Mouse (Mus musculus) lung, adult 2 months (tissue): Measurements from ENCODE around the gene Suv39h2. TPM values are rescaled to one million over a fixed set of nuclear protein-coding genes. Genes with fewer than 3 reads are reported as not detected.

ENCODE experiments used
- DNase-seq: peaks from one replicate; pipeline ENCODE4 v3.0.0; 2022
- H3K4me1 ChIP-seq: fragments of 200-500 bp; 2 replicates; pipeline ENCODE4 v1.6.1; 2011; ENCODE audit warnings: low read length; ENCODE audit not compliant: control insufficient read depth, insufficient read depth
- H3K4me3 ChIP-seq: fragments of 200-500 bp; replicated peaks from 2 replicates; pipeline ENCODE3; 2011; ENCODE audit warnings: low read depth, mild to moderate bottlenecking, control low read depth, low read length; ENCODE audit errors: extremely low read depth
- CTCF ChIP-seq: fragments of 200-500 bp; IDR thresholded peaks from 2 replicates; pipeline ENCODE4 v1.5.1; 2011; ENCODE audit warnings: mild to moderate bottlenecking, low read length, control low read depth; ENCODE audit not compliant: insufficient read depth
- POLR2A ChIP-seq: fragments of 200-500 bp; IDR thresholded peaks from 2 replicates; pipeline ENCODE4 v1.6.1; 2011; ENCODE audit warnings: low read depth, mild to moderate bottlenecking, control low read depth, low read length, borderline replicate concordance; ENCODE audit errors: extremely low read depth
- WGBS: fragments of 180-500 bp; shearing (Covaris S2); methylation state at CpG from one replicate; pipeline ENCODE4 v1.1.7; 2018; 5-methylcytosine and 5-hydroxymethylcytosine counted together
- polyA plus RNA-seq: library from polyadenylated mRNA; depleted of rRNA; stranded (reverse); fragments of >200 nt; gene quantifications from 2 replicates; pipeline ENCODE4 v1.2.3, GENCODE M21; 2012; rRNA removed

The Suv39h2 gene
- polyA plus RNA-seq, result 0.25 and 0.26 TPM in 2 replicates

DNA sequence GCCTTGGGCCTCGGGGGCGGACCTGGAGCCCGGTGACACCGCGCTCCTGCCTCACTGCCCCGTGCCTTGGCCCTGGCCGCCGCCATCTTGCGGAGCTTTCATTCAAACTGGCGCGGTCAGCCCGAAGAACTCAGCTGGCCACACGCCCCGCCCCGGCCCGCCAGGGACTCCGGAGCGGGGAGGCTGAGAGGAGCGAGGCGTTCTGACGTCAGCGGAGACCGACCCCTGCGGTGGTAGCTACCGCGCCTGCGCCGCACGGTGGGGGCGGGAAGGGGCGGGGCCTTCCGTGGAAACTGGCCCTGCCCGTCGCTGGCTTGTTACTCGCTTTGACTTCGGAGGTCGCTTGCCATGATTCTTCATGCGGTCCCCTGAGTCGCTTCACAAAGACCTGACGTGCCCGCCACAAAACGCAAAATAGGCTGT, at the start of gene Suv39h2:
Suv39h2 (minus strand) TSS at position 171 of the 423 bp plus-strand sequence.
- peaks cover 8% of the 10 kb centered on the region for H3K4me1 ChIP-seq
- peak; percentile 97 for DNase-seq
- under 1% methylated on average over 40 of the region's 42 CpGs for WGBS
- TF ChIP-seq POLR2A (peak; percentile 86; the same call in 1 of the 2 replicates), CTCF (no peak)
- peak within 1 kb of the TSS; percentile 95 for H3K4me3 ChIP-seq

DNA sequence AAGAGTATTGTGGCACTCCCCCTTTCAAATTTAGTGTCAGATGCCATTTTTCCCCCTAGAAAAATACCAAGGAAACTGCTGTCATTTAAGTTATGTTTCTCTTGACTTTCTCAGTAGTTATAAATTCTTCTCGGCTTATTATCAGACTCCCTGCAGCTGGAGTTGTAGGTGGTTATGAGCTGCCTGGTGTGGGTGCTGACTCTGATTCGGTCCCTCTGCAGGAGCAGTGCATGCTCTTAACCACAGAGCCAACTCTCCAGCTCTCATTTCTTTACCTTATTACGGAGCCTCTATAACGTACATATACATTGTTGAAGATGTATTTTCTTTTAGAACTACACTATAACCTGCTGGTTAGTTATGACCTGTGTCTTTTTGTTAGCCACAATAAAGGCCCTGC, 47.7 kb upstream of the Suv39h2 start:
- 77% methylated on average over 4 of the region's 4 CpGs for WGBS
- no peak overlapping the region for H3K4me3 ChIP-seq
- DNase-seq, result no peak
- no peaks in the 10 kb centered on the region for H3K4me1 ChIP-seq
- TF ChIP-seq CTCF (no peak), POLR2A (no peak)

DNA sequence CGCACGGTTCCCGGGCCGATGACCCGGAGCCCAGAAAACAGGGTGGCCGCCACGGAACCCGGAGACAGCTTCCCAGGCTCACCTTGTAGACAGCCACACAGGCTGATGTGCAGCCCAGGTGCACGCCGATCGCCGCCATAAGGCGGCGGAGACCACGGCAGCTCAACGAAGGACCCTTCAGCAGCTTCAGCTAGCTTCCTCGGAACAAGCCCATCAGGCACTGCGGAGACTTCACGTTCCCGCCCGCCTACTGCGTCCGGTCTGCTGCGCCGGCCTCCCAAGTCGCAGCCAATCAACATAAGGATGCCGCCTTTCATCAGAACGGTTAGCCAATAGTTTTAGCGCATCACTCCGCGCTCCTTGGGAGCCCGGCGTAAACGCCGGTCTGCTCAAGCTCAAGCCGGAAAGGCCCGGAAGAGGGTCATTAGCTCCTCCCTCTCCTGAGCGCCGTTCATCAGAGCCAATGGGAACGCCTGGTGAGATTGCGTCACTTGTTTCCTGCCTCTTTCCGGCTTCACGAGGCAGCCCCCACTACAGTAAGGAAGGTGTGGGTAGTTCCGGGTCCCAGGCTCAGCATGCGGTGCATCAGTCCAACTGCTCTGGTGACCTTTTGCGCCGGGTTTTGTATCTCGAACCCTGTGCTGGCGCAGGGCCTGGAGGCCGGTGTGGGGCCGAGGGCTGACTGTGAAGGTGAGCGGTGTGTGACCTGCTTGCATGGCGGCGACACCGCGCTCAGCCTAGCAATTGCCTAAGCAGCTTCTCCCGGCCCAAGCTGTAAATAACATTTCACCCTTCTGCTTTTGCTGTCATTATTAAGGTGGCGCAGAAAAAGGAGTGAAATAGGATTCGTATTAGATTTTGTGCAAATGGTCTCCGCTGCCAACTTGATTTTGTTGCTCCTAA, 38.0 kb upstream of the Suv39h2 start, which contains the start of the genes Gm45902, Hspa14 and Cdnf:
Gm45902 (minus strand) TSS at position 239 of the 903 bp plus-strand sequence.
Hspa14 (minus strand) TSS at position 263 of the 903 bp plus-strand sequence.
Cdnf (plus strand) TSS at position 479 of the 903 bp plus-strand sequence.
- WGBS, result 1% methylated on average over 60 of the region's 60 CpGs
- Histone ChIP-seq H3K4me1 (peaks cover 9% of the 10 kb centered on the region), H3K4me3 (peak within 1 kb of the TSS; percentile 87)
- TF ChIP-seq CTCF (no peak), POLR2A (peak; percentile 85; the same call in 1 of the 2 replicates)
- DNase-seq, result peak; percentile 95

DNA sequence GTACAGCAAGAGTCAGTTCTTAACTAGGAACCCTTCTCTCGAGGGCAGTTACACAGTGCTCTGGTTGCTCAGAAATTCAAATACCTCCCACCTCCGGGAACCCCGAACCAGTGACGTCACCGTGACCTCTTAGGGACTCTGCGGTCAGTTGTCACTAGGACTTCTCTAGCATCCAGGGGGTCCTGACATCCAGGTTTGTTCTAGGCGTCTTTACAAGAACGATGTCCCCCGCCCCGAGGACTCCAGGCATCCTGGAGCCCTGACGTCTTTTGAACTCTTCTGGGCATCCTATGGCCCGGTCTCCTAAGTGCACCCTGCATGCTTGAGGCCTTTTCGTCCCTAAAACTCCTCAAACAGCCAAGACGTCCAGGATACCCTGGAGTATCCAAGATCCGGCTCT, 37.2 kb upstream of the Suv39h2 start:
- under 1% methylated on average over 15 of the region's 15 CpGs for WGBS
- Histone ChIP-seq H3K4me3 (peak overlapping the region; percentile 87), H3K4me1 (peaks cover 9% of the 10 kb centered on the region)
- no peak for TF ChIP-seq CTCF
- no peak for TF ChIP-seq POLR2A
- no peak for DNase-seq

DNA sequence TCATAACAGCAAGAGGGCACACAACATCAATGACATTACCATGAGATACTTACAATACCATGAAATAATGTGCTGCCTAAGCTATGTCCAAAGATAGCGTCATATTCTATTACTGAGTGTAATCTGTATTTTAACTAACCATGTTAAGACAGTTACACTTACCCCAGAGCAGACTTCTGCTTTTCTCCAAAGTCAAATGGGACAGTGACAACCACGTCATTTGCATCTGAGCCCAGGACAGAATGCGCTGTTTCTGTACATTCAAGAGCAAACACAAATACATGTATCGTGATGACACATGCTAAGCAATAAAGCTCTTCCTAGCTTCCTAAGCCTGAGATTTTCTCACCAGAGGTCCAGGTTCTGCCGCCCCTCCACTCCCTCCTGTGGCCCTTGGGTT, 26.1 kb upstream of the Suv39h2 start:
- H3K4me3 ChIP-seq, result no peak overlapping the region
- no peak for DNase-seq
- 92% methylated on average over 5 of the region's 5 CpGs for WGBS
- H3K4me1 ChIP-seq, result no peaks in the 10 kb centered on the region
- TF ChIP-seq POLR2A (no peak), CTCF (no peak)

DNA sequence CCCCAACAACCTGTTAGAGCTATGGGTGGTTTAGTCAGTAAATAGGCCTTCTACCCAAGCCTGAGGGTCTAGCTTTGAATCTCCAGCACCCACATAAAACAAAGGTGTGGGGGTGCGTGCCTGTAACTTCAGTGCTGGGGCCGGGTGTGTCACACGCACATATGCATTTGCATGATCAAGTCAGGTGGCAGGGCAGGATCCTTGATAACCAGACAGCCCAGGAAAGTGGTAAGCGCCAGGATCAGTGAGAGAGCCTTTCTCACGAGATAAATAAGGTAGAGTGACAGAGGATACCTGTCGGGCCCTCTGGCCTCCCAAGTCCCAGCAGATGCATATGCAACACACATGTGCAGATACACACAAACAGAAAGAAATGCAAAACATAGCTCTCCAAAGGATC, 24.7 kb upstream of the Suv39h2 start:
- TF ChIP-seq CTCF, result no peak
- no peak for TF ChIP-seq POLR2A
- Histone ChIP-seq H3K4me1 (no peaks in the 10 kb centered on the region), H3K4me3 (no peak overlapping the region)
- WGBS, result 87% methylated on average over 6 of the region's 6 CpGs
- no peak for DNase-seq

DNA sequence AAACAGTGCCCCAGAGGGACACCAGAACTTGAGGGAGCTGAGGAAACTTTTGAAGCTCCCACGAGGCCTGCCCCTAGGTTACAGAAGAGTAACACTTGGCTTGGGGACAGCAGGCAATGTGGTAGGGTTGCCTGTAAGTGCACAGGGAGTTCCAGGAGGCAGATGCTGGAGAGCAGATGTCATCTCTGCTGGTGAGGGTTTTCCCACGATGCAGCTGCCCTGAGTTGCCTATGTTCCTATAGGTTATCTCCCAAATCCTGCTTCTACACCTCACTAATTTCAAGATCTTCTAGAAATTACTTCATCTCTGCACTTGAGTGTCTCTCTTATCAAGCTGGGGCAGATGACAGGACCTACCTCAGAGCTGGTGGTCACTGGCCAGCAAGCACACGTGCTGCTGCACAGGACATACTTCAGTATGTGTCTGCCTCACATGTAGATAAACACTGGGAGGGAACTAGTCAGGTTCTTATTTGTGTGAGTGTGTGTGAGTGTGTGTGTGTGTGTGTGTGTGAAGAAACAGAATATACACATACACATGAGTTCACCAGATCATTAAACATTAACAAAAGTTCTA, 19.1 kb upstream of the Suv39h2 start:
- DNase-seq, result no peak
- TF ChIP-seq CTCF, result no peak
- no peak for TF ChIP-seq POLR2A
- Histone ChIP-seq H3K4me1 (no peaks in the 10 kb centered on the region), H3K4me3 (no peak overlapping the region)
- WGBS, result 87% methylated on average over 3 of the region's 3 CpGs

DNA sequence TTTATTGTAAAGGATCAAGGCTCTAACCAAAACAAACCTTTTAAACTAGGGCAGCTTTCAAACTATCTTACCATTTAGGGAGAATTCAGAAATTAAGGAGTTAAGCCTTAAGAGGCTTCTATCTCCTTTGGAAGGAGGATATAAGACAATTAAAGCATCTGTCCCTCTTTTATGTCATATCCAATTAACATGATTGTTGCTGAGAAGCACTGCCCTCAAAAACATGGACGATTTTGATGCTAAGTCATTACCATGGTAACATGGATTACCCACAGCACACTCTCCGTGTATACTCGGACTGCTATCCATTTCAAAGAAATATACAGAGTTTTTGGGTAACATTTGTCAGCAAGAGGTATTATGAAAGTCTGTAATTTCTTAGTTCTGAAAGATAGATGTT, 15.0 kb upstream of the Suv39h2 start:
- WGBS, result 89% methylated on average over 3 of the region's 3 CpGs
- no peak for DNase-seq
- TF ChIP-seq CTCF, result no peak
- TF ChIP-seq POLR2A, result no peak
- Histone ChIP-seq H3K4me1 (no peaks in the 10 kb centered on the region), H3K4me3 (no peak overlapping the region)

DNA sequence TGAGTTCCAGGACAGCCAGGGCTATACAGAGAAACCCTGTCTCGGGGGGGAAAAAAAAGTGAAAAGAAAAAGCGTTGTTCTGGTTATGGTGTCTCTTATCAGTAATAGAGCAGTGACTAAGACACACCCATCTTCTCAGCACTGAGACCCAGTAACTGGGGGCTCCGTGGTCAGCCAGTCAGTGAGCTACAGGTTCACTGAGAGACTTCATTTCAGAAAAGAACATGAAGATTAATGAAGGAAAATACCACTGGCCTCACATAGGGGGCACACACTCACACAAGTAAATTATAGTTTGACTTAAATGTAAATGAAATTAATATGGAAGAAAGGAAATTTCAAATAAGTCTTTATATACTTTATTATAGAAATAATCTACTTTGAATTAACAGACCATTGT, 5.4 kb upstream of the Suv39h2 start:
- TF ChIP-seq CTCF, result no peak
- TF ChIP-seq POLR2A, result no peak
- Histone ChIP-seq H3K4me3 (no peak overlapping the region), H3K4me1 (peaks cover 6% of the 10 kb centered on the region)
- WGBS, result 76% methylated on average over 3 of the region's 3 CpGs
- DNase-seq, result no peak

DNA sequence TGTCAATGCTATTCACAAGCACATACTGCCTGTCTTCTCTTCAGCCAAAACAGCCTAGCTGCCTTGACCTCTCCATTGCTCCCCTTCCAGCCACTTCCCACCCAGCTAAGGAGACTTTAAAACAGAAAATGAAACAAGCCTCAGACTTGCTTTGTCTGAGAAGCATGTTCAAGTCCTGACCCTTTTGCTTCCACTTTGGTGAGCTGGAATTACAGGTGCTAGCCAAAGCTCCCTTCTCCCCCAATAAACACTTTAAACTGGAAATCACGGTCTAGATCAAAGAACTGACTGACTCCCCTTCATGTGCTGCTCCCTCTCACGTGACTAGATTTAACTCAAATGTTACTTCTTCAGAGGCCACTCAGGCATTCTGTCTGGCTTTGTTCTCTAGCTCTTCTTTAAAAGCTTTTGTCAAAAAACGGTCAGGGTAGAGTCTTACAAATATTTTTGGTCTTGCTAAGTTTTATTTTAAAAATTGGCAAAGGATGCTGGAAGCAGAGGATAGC, 968 bp upstream of the Suv39h2 start:
- H3K4me3 ChIP-seq, result peak overlapping the region; percentile 50
- TF ChIP-seq CTCF (no peak), POLR2A (no peak)
- H3K4me1 ChIP-seq, result peaks cover 8% of the 10 kb centered on the region
- DNase-seq, result peak; percentile 8
- 48% methylated on average over 3 of the region's 3 CpGs for WGBS
